Mouse (Mus musculus): Measurements from ENCODE around the gene Frmd5. TPM values are rescaled to one million over a fixed set of nuclear protein-coding genes. Genes with fewer than 3 reads are reported as not detected.

The Frmd5 gene
- polyA plus RNA-seq, 1 experiment from 2014 or later: 0.42 TPM

DNA sequence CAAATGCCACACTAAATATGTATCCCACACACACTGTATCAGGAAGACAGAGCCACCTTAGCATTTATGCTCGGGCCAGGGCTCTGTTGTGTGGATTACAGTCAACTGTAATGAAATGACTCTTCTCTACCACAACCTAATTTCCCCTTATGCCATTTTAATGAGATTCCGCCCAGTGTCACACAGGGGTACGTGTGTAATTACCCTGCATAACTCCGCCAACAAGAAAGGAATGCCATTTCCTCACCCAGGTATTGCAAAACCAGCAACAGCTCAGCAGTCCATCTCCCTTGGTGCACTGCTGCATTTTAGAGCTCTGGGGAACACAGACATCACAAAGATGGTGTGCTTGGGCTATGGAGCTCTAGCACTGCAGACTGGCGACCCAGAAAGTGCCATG, 194.8 kb downstream of the Frmd5 start:
- H3K9me3 ChIP-seq (replicated peaks; ENCODE audit: low read length): no peaks in the 10 kb centered on the region
- no peak for DNase-seq (ENCODE audit: low spot score)
- WGBS: 55% methylated on average over 5 of the region's 5 CpGs
- H3K36me3 ChIP-seq (ENCODE audit: insufficient read depth, low read length): no peaks in the 10 kb centered on the region
- no peak overlapping the region for H3K4me2 ChIP-seq (ENCODE audit: low read length)
- no peaks in the 10 kb centered on the region for H3K27me3 ChIP-seq (ENCODE audit: insufficient read depth, low read length)
- H3K27ac ChIP-seq: no peak overlapping the region
- H3K4me1 ChIP-seq (replicated peaks; ENCODE audit: insufficient read depth, low read length): no peaks in the 10 kb centered on the region
- no peak for TF ChIP-seq CTCF (IDR thresholded peaks at IDR 0.05; ENCODE audit: low read depth)
- no peak for ATAC-seq (replicated peaks; ENCODE audit: low FRiP score, low read depth)
- H3K9ac ChIP-seq (ENCODE audit: low read depth, low read length): no peak overlapping the region
- H3K4me3 ChIP-seq (replicated peaks; ENCODE audit: low read depth, low read length): no peak overlapping the region

- Histone ChIP-seq H3K27ac (no peak overlapping the region), H3K4me2 (ENCODE audit: low read length) (peak overlapping the region; percentile 7; the same call in 1 of the 2 replicates), H3K9ac (ENCODE audit: low read depth, low read length) (no peak overlapping the region), H3K36me3 (ENCODE audit: insufficient read depth, low read length) (no peaks in the 10 kb centered on the region), H3K9me3 (replicated peaks; ENCODE audit: low read length) (no peaks in the 10 kb centered on the region), H3K4me3 (replicated peaks; ENCODE audit: low read depth, low read length) (no peak overlapping the region), H3K4me1 (replicated peaks; ENCODE audit: insufficient read depth, low read length) (no peaks in the 10 kb centered on the region), H3K27me3 (ENCODE audit: insufficient read depth, low read length) (no peaks in the 10 kb centered on the region)
- 16% methylated on average over 17 of the region's 17 CpGs for WGBS
- ATAC-seq (replicated peaks; ENCODE audit: low FRiP score, low read depth) (no peak), DNase-seq (ENCODE audit: low spot score) (peak; percentile 72)
- TF ChIP-seq CTCF (IDR thresholded peaks at IDR 0.05; ENCODE audit: low read depth): no peak
Measured at GRCm38 (mm10) chr2:121610008-121610884, 196.6 kb downstream of the Frmd5 start.

DNA sequence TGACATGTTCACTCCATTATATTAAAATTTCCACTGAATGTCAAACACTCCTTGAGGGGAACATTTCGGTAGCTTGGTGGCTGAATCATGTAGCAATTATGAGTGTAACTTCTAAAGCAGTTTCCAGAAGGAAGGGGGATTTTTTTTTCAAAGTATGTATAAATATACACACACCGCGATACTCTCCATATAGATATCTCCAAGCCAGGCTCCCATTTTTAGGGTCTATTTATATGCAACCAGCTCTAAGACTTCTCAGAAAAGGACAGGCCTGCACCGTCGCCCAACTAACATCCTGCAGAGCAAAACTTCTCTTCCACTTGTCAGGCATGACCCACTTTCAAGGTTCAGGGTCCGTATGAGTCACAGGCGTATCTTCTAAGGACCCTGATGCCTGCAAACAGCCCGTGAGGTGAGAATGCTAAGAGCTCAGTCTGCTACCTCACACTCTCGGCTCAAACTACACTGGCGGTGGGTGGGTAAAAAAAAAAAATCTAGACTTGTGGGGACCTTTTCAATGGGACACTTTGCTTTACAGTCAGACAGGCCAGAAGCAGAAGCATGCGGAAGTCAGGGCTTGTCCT, 197.7 kb downstream of the Frmd5 start:
- Histone ChIP-seq H3K27me3 (ENCODE audit: insufficient read depth, low read length) (no peaks in the 10 kb centered on the region), H3K4me3 (replicated peaks; ENCODE audit: low read depth, low read length) (no peak overlapping the region), H3K27ac (no peak overlapping the region), H3K4me1 (replicated peaks; ENCODE audit: insufficient read depth, low read length) (no peaks in the 10 kb centered on the region), H3K36me3 (ENCODE audit: insufficient read depth, low read length) (no peaks in the 10 kb centered on the region), H3K4me2 (ENCODE audit: low read length) (no peak overlapping the region), H3K9me3 (replicated peaks; ENCODE audit: low read length) (no peaks in the 10 kb centered on the region), H3K9ac (ENCODE audit: low read depth, low read length) (no peak overlapping the region)
- TF ChIP-seq CTCF (IDR thresholded peaks at IDR 0.05; ENCODE audit: low read depth): no peak
- ATAC-seq (replicated peaks; ENCODE audit: low FRiP score, low read depth) (no peak), DNase-seq (ENCODE audit: low spot score) (no peak)
- 73% methylated on average over 11 of the region's 11 CpGs for WGBS

DNA sequence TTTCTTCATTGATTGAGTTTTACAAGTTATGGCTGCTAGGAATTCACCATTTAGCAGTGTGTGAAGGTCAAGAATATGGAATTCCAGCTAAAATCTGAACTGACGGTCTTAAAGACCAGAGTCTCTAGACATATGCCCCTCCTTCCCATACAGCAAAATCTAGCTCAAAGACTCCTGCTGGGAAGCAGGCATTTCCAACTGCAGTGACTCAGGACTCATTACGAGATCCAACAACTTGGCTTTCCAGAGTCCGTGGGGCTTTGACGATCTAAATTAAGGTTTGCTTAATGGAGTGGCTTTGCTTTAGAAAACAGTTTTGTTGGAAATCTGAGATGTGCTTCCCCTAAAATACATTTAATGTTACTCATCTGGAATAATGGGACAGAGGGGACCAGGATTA, 204.5 kb downstream of the Frmd5 start:
- Histone ChIP-seq H3K4me3 (replicated peaks; ENCODE audit: low read depth, low read length) (no peak overlapping the region), H3K4me1 (replicated peaks; ENCODE audit: insufficient read depth, low read length) (no peaks in the 10 kb centered on the region), H3K27me3 (ENCODE audit: insufficient read depth, low read length) (no peaks in the 10 kb centered on the region), H3K27ac (no peak overlapping the region), H3K9ac (ENCODE audit: low read depth, low read length) (no peak overlapping the region), H3K36me3 (ENCODE audit: insufficient read depth, low read length) (no peaks in the 10 kb centered on the region), H3K4me2 (ENCODE audit: low read length) (no peak overlapping the region), H3K9me3 (replicated peaks; ENCODE audit: low read length) (no peaks in the 10 kb centered on the region)
- TF ChIP-seq CTCF (IDR thresholded peaks at IDR 0.05; ENCODE audit: low read depth): no peak
- no peak for ATAC-seq (replicated peaks; ENCODE audit: low FRiP score, low read depth)
- 37% methylated on average over 4 of the region's 4 CpGs for WGBS
- DNase-seq (ENCODE audit: low spot score): no peak

DNA sequence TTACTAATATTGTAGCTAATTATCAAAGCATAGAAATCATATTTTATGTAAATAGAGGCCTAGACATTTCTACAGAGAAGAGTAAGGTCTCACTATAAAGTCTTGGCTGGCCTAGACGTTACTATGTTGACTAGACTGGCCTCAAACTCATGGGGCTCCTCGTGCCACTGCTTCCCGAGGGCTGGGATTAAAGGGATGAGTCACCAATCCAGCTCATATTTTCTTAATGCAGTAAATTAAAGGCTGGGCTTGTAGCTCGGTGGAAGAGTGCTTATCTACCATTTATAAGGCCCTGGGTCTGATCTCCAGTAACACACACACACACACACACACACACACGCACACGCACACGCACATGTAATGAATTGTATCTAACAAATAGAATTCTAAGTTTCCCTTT, 205.3 kb downstream of the Frmd5 start:
- ATAC-seq (replicated peaks; ENCODE audit: low FRiP score, low read depth) (no peak), DNase-seq (ENCODE audit: low spot score) (no peak)
- no peak overlapping the region for H3K9ac ChIP-seq (ENCODE audit: low read depth, low read length)
- H3K4me3 ChIP-seq (replicated peaks; ENCODE audit: low read depth, low read length): no peak overlapping the region
- no peak overlapping the region for H3K27ac ChIP-seq
- no peaks in the 10 kb centered on the region for H3K27me3 ChIP-seq (ENCODE audit: insufficient read depth, low read length)
- WGBS: 65% methylated on average over 7 of the region's 7 CpGs
- no peaks in the 10 kb centered on the region for H3K9me3 ChIP-seq (replicated peaks; ENCODE audit: low read length)
- H3K4me1 ChIP-seq (replicated peaks; ENCODE audit: insufficient read depth, low read length): no peaks in the 10 kb centered on the region
- TF ChIP-seq CTCF (IDR thresholded peaks at IDR 0.05; ENCODE audit: low read depth): no peak
- no peak overlapping the region for H3K4me2 ChIP-seq (ENCODE audit: low read length)
- no peaks in the 10 kb centered on the region for H3K36me3 ChIP-seq (ENCODE audit: insufficient read depth, low read length)

- no peak for DNase-seq (ENCODE audit: low spot score)
- no peaks in the 10 kb centered on the region for H3K27me3 ChIP-seq (ENCODE audit: insufficient read depth, low read length)
- no peak overlapping the region for H3K9ac ChIP-seq (ENCODE audit: low read depth, low read length)
- ATAC-seq (replicated peaks; ENCODE audit: low FRiP score, low read depth): no peak
- H3K4me3 ChIP-seq (replicated peaks; ENCODE audit: low read depth, low read length): no peak overlapping the region
- WGBS: 75% methylated on average over 8 of the region's 8 CpGs
- no peak overlapping the region for H3K4me2 ChIP-seq (ENCODE audit: low read length)
- no peaks in the 10 kb centered on the region for H3K36me3 ChIP-seq (ENCODE audit: insufficient read depth, low read length)
- TF ChIP-seq CTCF (IDR thresholded peaks at IDR 0.05; ENCODE audit: low read depth): no peak
- H3K27ac ChIP-seq: no peak overlapping the region
- no peaks in the 10 kb centered on the region for H3K9me3 ChIP-seq (replicated peaks; ENCODE audit: low read length)
- H3K4me1 ChIP-seq (replicated peaks; ENCODE audit: insufficient read depth, low read length): no peaks in the 10 kb centered on the region
Measured at GRCm38 (mm10) chr2:121600736-121601135, 206.2 kb downstream of the Frmd5 start.

Data from kidney, postnatal 0 days (tissue).